Mouse (Mus musculus) right cerebral cortex, postnatal 36 days (tissue): Measurements from ENCODE around the gene Zfp972.
"Not testable (repeated sequence)": the region's sequence is repeated elsewhere in the genome, so short reads cannot be mapped to it uniquely, and the experiment has no call there.

Experiments
- DNase-seq, 2 experiments: peaks; one replicate each; pipeline ENCODE4 v3.0.0; 2022; ENCODE audit warnings: low spot score in 2 of 2, mixed read lengths in 1 of 2

Gene Zfp972

DNA sequence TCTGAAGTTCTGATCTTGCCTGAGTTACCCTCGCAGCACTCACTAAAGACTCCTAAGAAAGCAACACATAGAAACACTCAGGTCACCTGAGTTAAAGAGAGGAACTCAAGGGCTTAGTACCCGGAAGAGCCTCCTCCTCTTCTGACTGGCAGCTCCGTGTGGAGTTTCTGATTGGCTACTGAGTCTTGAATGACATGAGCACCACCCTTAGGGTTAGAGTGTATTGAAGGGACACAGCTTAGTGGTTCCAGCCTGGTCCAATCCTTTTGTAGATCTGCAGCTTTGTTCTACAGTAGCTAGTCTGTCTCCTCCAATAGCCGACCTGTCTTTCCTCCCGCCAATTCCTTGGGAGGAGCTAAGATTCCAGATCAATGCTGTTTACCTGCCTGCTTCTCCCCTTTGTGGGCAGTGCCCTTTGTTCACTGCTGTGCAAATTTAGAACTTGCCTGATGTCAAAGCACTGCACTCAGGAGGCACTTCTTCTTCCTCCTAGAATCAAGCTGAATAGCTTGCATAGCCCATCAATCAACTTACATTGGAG lies at the start of gene Zfp972:
Gene Zfp972, minus strand, starts transcription at position 51 of the 541 bp plus-strand sequence.
- not testable (repeated sequence) for DNase-seq

DNA sequence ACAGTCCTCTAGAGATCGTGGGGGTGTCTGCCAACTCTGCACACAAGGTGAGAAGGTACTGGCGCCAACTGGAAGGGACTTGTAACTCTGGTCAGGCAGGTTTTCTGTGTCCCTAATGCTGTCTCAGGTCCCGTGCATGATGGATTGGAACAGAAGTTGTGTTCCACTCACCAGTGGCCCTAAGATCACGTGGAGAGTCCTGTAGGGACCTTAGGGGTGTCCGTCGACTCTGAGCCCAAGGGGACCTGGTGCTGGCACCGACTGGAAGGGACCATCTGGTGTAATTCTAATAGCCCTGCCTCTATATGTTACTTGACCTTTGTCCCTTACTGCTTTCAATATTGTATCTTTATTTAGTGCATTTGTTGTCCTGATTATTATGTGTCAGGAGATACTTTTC lies 49.4 kb upstream of the Zfp972 start:
- not testable (repeated sequence) for DNase-seq

DNA sequence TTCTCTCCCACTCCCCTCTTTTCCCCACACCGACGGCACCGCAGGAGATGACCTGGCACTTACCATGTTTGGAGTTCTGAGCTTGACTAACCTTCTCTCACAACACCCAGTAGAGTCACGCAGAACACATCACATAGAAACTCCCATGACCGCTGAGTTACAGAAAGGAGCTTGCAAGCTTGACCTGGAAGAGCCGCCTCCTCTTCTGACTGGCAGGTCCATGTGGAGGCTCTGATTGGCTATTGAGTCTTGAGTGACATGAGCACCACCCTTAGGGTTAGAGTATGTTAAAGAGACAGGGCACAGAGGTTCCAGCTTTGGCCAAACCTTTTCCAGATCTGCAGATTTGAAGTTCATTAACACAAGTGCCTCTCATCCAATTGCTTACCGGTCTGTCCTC lies 31.7 kb upstream of the Zfp972 start, which contains the start of gene Gm14326:
Gene Gm14326, minus strand, starts transcription at position 153 of the 400 bp plus-strand sequence.
- peak; percentile 87 to 94 for DNase-seq

DNA sequence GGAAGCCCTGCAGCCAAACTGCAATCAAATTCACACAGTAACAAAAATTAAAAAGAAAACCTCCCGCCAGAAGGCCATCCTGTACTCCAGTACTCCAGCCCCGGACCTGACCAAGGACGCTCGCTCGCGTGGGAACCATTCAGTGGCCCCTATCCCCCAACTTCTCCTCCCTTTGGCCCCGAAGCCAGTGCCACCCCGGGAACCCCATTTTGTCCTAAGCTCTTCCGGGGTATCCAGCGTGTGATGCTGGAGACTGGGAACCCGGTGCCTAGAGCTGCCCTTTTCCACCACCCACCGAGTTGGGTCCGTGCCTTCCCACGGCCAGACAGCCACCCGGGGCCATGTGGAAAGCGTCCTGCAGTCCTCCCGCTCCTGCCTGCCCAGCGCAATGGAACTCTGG lies 31.3 kb upstream of the Zfp972 start:
- DNase-seq, result peak; percentile 1 to 18

DNA sequence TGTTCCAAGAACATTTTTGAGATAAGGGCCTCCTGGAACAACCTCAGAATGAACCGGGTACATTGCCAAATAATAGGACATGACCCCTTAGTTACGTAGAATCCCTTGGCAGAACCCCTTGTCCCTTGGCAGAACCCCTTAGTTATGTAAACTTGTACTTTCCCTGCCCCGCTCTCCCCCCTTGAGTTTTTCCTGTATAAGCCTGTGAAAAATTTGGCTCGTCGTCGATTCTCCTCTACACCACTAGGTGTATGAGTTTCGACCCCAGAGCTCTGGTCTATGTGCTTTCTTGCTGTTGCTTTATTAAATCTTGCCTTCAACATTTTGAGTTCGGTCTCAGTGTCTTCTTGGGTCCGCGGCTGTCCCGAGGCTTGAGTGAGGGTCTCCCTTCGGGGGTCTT lies 22.1 kb downstream of the Zfp972 start:
- not testable (repeated sequence) for DNase-seq

DNA sequence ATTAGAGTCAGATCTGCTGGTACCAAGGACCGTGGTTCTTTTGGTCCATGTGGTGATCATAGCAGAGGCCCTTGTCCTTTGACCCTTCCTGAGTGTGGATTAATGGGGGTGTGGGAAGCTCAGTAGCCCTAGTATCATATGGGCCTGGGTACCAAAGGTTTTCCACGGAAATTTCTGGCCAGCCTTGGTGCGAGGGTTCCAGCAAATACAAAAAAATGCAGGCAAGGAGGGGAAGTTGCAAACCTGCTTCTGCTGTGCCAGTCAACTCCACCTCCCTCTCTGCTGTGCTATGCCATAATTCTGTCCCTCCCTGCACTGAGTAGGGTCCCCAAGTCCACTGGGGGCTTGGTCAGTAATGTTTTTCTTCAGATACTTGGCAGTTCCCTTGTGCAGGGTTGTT lies 27.2 kb downstream of the Zfp972 start:
- not testable (repeated sequence) for DNase-seq

DNA sequence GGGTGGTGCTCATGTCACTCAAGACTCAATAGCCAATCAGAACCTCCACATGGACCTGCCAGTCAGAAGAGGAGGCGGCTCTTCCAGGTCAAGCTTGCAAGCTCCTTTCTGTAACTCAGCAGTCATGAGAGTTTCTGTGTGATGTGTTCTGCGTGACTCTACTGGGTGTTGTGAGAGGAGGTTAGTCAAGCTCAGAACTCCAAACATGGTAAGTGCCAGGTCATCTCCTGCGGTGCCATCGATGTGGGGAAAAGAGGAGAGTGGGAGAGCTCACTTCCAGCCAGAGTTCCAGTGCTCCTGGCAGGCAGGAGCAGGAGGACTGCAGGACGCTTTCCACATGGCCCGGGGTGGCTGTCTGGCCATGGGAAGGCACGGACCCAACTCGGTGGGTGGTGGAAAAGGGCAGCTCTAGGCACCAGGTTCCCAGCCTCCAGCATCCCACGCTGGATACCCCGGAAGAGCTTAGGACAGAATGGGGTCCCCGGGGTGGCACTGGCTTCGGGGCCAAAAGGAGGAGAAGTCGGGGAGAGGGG lies 28.3 kb downstream of the Zfp972 start, which contains the start of gene Gm14327:
Gene Gm14327, plus strand, starts transcription at position 51 of the 533 bp plus-strand sequence.
- not testable (repeated sequence) for DNase-seq

DNA sequence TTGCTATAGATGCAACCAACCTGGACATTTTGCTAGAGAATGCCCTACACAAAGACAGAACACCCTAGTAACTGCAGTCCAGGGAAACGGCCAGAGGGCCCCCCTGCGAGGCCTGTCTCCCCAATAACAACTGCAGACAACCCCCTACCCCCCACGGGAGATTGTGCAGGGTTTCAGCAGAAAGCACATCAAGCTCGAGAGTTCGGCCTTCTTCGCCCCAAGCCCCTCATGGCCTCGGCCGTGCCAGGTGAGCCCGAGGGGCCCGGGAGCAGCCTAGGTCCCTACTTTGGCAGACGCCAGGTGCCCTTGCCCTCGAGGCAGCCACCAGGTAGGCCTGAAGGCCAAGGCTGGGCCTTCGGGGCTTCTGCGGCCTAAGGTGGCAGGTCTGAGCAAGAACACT lies 37.7 kb downstream of the Zfp972 start:
- not testable (repeated sequence) for DNase-seq

DNA sequence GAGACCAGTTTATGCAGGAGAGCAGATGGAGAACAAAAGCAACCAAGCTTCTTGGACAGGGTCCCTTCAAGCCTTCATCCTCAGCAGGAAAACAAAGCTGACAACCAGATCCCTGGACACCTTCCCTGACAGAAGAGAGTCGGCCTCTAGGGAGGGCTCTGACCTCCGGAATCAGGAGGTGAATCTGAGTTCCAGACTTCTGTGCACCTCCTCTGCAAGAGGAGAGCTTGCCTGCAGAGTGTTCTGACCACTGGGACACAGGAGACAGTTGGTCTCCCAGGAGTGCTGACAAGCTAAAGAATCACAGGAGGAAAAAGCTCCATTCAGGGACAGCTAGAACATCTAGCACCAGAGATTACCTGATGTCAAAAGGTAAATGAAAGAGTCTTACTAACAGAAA lies 63.2 kb downstream of the Zfp972 start:
- DNase-seq, result not testable (repeated sequence)
